Mouse (Mus musculus) bone marrow, adult 2 months (tissue): Measurements from ENCODE around the gene Cfap70. TPM values are rescaled to one million over a fixed set of nuclear protein-coding genes. Genes with fewer than 3 reads are reported as not detected.

Experiments
- H3K27ac ChIP-seq: fragments of 200-500 bp; 2 replicates; pipeline ENCODE4 v1.5.1; 2012; ENCODE audit warnings: low read depth, mild to moderate bottlenecking, control low read depth, inconsistent platforms, low read length; ENCODE audit not compliant: control insufficient read depth, poor library complexity, insufficient read depth
- H3K4me1 ChIP-seq: fragments of 200-500 bp; 2 replicates; pipeline ENCODE4 v1.6.1; 2011; ENCODE audit warnings: low read length; ENCODE audit not compliant: control insufficient read depth, insufficient read depth
- H3K4me3 ChIP-seq: fragments of 200-500 bp; replicated peaks from 2 replicates; pipeline ENCODE3; 2011; ENCODE audit warnings: mild to moderate bottlenecking, low read depth, low read length, control low read depth; ENCODE audit not compliant: control insufficient read depth
- CTCF ChIP-seq: fragments of 200-500 bp; IDR thresholded peaks from 2 replicates; pipeline ENCODE4 v1.5.1; 2011; ENCODE audit warnings: low read length, control low read depth; ENCODE audit not compliant: control insufficient read depth, insufficient read depth
- POLR2A ChIP-seq: fragments of 200-500 bp; IDR thresholded peaks from 2 replicates; pipeline ENCODE4 v1.6.1; 2011; ENCODE audit warnings: low read depth, mild to moderate bottlenecking, control low read depth, low read length, borderline replicate concordance; ENCODE audit not compliant: control insufficient read depth
- WGBS: fragments of 180-500 bp; shearing (Covaris S2); methylation state at CpG from one replicate; pipeline ENCODE4 v1.1.7; 2018; 5-methylcytosine and 5-hydroxymethylcytosine counted together
- polyA plus RNA-seq: library from polyadenylated mRNA; stranded (reverse); fragments of >200 nt; gene quantifications from 2 replicates; pipeline ENCODE4 v1.2.4, GENCODE M21; 2011; ENCODE audit warnings: low replicate concordance; ENCODE audit not compliant: missing spikeins, insufficient read depth, insufficient read length

Gene Cfap70
- polyA plus RNA-seq, 1 experiment: not detected

DNA sequence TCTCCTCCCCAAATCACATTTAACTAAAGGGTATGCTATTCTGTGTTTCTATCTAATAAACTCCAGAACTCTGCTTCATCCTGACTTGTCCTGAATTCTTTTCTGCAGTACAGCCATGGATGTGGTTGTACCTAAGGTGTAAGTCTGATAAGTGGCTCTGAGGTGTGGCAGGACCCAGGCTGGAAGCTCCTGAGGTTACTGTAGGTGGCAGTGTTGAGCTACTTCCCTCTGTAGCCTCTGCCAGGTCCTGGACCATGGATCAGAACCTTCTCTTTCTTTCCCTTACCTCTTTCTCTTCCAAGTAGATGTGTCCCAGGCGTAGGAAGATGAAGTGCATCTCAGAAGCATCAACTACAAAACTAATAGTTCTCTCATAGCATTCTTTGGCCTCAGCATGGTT is 52.0 kb downstream of the Cfap70 start:
- 54% methylated on average over 1 of the region's 1 CpGs for WGBS
- no peak overlapping the region for H3K27ac ChIP-seq
- no peak for TF ChIP-seq POLR2A
- TF ChIP-seq CTCF: peak; percentile 72
- no peaks in the 10 kb centered on the region for H3K4me1 ChIP-seq
- no peak overlapping the region for H3K4me3 ChIP-seq

GRCm38 (mm10) chr14:20398864-20399263 is 53.2 kb downstream of the Cfap70 start:
- TF ChIP-seq CTCF (peak; percentile 60; the same call in 1 of the 2 replicates), POLR2A (no peak)
- H3K4me1 ChIP-seq: no peaks in the 10 kb centered on the region
- no peak overlapping the region for H3K4me3 ChIP-seq
- no peak overlapping the region for H3K27ac ChIP-seq
- WGBS: 30% methylated on average over 4 of the region's 4 CpGs

GRCm38 (mm10) chr14:20397220-20397619 is 54.8 kb downstream of the Cfap70 start:
- no peak for TF ChIP-seq POLR2A
- 88% methylated on average over 9 of the region's 9 CpGs for WGBS
- Histone ChIP-seq H3K4me3 (no peak overlapping the region), H3K27ac (no peak overlapping the region), H3K4me1 (no peaks in the 10 kb centered on the region)

DNA sequence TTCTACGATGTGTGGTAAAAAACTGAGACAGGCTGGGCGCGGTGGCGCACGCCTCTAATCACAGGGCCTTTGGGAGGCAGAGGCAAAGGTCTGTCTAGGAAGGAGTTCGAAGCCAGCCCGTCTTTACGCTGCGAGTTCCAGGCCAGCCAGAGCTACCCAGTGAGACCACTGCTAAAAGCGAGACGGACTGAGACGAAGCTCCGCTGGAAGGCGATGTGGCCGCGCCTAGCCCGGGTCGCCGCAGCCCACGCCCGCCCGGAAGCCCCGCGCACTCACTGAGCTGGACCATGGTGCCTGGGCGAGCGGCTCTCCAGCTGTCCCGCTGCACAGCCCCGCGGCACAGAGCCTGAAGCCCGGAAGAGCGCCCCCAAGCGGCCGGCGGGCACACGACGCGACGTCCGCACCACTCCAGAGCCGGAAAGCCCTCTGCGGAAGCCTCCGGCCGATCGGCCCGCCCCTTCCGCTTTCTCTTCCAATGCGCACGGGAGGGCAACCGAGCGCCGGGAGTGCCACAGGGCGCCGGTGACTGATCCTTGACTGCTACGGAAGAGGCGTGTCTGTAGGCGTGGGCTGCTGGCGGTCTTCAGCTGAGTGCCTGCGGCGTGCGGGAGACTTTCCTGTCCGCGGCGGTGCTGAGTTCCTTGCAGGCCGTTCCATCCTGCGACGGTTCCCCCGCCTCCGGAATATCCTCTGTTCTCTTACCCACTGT is 58.7 kb downstream of the Cfap70 start, which contains the start of gene Mrps16:
TSS of gene Mrps16 (minus strand) at position 430 of the 709 bp plus-strand sequence.
- Histone ChIP-seq H3K27ac (peak within 1 kb of the TSS; percentile 95), H3K4me3 (peak within 1 kb of the TSS; percentile 92), H3K4me1 (no peaks in the 10 kb centered on the region)
- WGBS: under 1% methylated on average over 68 of the region's 68 CpGs
- TF ChIP-seq POLR2A (peak; percentile 51), CTCF (peak; percentile 76)

DNA sequence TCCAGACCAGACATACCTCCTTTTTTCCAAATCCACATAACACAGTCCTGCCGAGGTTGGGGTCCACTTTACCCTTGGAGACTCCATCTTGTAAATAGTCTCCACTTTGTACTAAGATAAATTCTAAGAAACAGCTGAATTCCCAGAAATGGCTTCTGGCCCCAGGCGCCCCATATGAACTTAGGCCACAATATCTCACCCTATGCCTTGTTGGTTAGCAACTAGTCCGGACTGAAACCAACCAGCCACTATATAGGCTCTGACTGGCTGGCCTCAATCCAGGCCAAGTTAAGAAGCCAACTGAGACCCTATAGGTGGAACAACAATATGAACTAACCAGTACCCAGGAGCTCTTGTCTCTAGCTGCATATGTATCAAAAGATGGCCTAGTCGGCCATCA is 59.7 kb downstream of the Cfap70 start:
- Histone ChIP-seq H3K4me3 (no peak overlapping the region), H3K27ac (no peak overlapping the region), H3K4me1 (peaks cover 2% of the 10 kb centered on the region; the same call in 1 of the 2 replicates)
- WGBS: 74% methylated on average over 4 of the region's 4 CpGs
- TF ChIP-seq POLR2A: no peak
- no peak for TF ChIP-seq CTCF

DNA sequence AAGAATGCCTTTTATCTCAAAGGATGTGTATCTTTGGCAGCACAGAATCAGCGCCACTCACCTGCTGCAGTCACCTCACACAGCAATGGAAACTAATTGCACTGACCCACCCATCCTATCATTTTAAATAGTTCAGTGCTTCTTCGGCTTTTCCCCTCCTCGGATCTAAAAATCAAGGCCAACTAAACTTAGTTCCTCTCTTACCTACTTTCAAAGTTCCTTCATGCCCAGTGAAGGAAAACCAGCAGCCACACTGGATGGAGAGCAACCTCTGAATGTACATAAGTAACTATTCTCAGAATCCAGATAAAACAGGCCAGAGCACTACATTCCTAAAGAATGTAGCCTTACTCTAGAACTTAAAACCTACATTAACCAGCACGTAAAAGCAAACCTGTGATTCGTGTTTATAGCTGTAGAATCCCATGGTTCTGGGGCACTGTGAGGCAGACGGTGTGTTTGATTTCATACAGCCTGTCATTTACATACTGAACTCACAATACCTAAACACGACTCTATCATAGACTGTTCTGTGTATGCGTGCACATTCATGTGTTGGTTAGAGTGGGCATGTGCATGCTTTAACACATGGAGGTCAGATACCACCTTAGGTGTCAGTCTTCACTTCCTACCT is 62.5 kb downstream of the Cfap70 start:
- TF ChIP-seq CTCF (no peak), POLR2A (no peak)
- H3K4me1 ChIP-seq: peaks cover 2% of the 10 kb centered on the region; the same call in 1 of the 2 replicates
- WGBS: 85% methylated on average over 8 of the region's 8 CpGs
- peak overlapping the region; percentile 18 for H3K4me3 ChIP-seq
- H3K27ac ChIP-seq: no peak overlapping the region

- under 1% methylated on average over 59 of the region's 59 CpGs for WGBS
- Histone ChIP-seq H3K4me1 (peaks cover 2% of the 10 kb centered on the region; the same call in 1 of the 2 replicates), H3K4me3 (peak within 1 kb of the TSS; percentile 95), H3K27ac (peak within 1 kb of the TSS; percentile 75)
- TF ChIP-seq POLR2A (peak; percentile 73; the same call in 1 of the 2 replicates), CTCF (no peak)
Measured at GRCm38 (mm10) chr14:20388441-20389129, 63.4 kb downstream of the Cfap70 start, which contains the start of gene Dnajc9. TSS of gene Dnajc9 (minus strand) at chr14:20388910.
